ENCODE assay signal across 26 mouse cellular contexts in the genomic region with DNA sequence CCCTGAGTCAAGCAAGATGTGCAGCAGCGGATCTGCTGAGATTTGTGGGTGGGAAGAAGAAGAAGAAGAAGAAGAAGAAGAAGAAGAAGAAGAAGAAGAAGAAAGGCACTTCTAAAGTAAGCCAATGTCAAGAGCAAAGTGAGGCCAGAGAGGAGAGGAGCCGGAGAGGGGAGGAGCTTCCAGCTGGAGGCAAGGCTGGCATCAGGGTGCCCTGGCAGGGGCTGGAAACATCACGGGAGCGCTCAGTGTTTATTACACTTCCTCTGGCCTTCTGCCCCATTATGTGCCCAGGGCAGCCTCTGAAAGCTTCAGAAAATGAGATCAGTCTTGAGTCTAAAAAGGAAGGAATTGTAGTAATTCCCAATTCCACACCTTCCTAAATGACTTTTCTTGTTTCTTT.
"Had no signal": no experiment of that assay in that cellular context is flagged by ENCODE, and none has a peak within 500 bp of the region (broad histone marks: within the 10 kb centered on the region; RNA-seq: fewer than 3 reads in every experiment).

No protein-coding gene starts in this region.

- DNase-seq: gastrocnemius, adult 2 months; gastrocnemius, postnatal 10 days; gastrocnemius, postnatal 25 days; heart, adult 2 months; heart, postnatal 10 days; heart, postnatal 4 days; kidney, adult 18-20 months; kidney, postnatal 14 days; kidney, postnatal 4 days; liver; liver, embryonic 13.5 days had no signal

- H3K9me3 ChIP-seq: heart, embryonic 10.5 days; hindbrain, embryonic 12.5 days; intestine, embryonic 15.5 days; limb, embryonic 10.5 days; liver, embryonic 13.5 days; liver, embryonic 15.5 days had no signal

- H3K4me3 ChIP-seq: gastrocnemius, adult 2 months; heart, adult 2 months; heart, embryonic 10.5 days; heart, embryonic 12.5 days; hindbrain, embryonic 10.5 days; hindbrain, embryonic 12.5 days; intestine, embryonic 15.5 days; left cerebral cortex, adult 2 months; limb, embryonic 10.5 days; limb, embryonic 12.5 days; liver, embryonic 13.5 days; liver, embryonic 15.5 days had no signal

- ATAC-seq: hindbrain, embryonic 16.5 days; inflammation-experienced regulatory T-cells, adult 6 months; intestine, embryonic 15.5 days; intestine, postnatal 0 days had no signal

- H3K4me1 ChIP-seq: heart, embryonic 10.5 days; heart, embryonic 12.5 days; hindbrain, embryonic 10.5 days; hindbrain, embryonic 12.5 days; intestine, embryonic 15.5 days; limb, embryonic 10.5 days; limb, embryonic 12.5 days; liver, embryonic 13.5 days; liver, embryonic 15.5 days had no signal

- H3K36me3 ChIP-seq: liver, embryonic 15.5 days had no signal

- H3K27ac ChIP-seq: gastrocnemius, adult 2 months; heart, adult 2 months; heart, embryonic 10.5 days; hindbrain, embryonic 10.5 days; hindbrain, embryonic 12.5 days; hindbrain, embryonic 14.5 days; intestine, embryonic 15.5 days; kidney, postnatal 0 days; limb, embryonic 10.5 days; limb, embryonic 12.5 days; liver, embryonic 13.5 days; liver, embryonic 15.5 days had no signal

- H3K9ac ChIP-seq: heart, embryonic 12.5 days; hindbrain, embryonic 12.5 days; hindbrain, embryonic 14.5 days; intestine, embryonic 15.5 days; limb, embryonic 12.5 days; liver, embryonic 13.5 days; liver, embryonic 15.5 days had no signal

- H3K4me2 ChIP-seq: heart, embryonic 12.5 days; hindbrain, embryonic 12.5 days; hindbrain, embryonic 14.5 days; intestine, embryonic 15.5 days; limb, embryonic 12.5 days; liver, embryonic 11.5 days; liver, embryonic 13.5 days; liver, embryonic 15.5 days had no signal

- H3K27me3 ChIP-seq: heart, embryonic 12.5 days; hindbrain, embryonic 12.5 days; intestine, embryonic 15.5 days; limb, embryonic 12.5 days; liver, embryonic 13.5 days; liver, embryonic 15.5 days had no signal
